Mouse (Mus musculus): Measurements from ENCODE around the gene Slc18b1.
"Not testable (repeated sequence)": the region's sequence is repeated elsewhere in the genome, so short reads cannot be mapped to it uniquely, and the experiment has no call there.

Slc18b1 gene

DNA sequence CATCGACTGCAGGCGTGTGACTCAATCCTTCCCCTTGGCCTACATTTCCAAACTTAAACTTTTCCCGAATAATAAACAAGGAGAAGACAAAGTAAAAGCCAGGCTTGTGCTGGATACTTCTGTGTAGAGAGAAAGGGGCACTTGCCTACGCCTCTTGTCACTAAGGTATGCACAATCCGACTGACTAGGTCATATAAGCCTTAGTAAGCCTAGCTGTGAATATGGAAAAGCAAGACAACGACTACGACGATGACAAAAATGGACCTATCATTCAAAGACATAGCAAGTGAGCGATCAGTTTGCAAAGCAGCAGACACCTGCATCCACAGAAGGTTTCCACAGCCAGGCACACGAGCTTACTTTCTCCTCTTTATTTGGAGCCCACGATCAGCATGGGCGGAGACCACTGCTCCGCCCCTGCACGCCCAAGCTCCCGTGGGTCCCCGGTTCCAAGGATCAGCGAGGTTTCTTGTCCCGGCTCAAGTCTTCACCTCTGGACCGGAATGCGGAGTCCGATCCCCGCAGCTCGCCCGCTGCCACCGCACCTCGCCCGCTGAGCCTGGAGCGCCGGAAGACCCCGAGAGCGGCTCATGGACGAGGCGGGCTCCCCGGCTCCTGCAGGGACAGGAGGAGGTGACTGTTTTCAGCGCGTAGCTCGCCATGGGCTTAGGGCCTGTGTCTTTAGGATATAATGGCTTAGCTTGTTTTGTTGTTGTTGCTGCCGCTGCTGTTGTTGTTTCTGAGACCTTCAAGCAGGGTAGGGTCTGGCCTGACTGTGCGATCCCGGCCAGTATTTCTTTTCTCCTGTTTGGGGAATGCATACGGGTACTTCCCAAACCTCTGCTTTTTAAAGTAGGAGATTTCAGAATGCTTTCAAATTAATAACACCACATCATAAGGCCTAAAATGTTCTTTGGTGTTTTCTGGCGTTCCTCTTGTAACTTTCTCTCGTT, at the start of gene Slc18b1:
Gene Slc18b1, plus strand, starts transcription at position 436 of the 953 bp plus-strand sequence.
- peak; percentile 57 for DNase-seq (ENCODE audit: low spot score)

DNA sequence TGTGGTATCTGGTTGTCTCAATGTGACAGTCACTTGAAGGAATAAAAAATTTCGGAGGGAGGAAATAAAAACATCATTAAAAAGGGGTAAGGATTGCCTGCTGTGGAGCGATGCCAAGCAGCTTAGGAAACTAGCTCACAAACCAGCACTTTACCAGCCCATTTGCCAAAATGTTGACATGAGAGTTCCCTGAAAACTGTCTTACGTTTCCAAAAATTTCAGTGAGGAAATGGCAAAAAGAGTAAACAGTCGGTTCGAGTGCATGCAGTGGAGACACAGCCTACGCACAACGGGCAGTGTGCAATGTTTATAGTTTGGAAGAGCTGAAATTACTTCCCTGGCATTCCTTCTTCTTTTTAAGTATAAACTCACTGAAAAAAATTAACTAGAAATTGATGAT, 42.6 kb upstream of the Slc18b1 start:
- no peak for DNase-seq (ENCODE audit: low spot score)

DNA sequence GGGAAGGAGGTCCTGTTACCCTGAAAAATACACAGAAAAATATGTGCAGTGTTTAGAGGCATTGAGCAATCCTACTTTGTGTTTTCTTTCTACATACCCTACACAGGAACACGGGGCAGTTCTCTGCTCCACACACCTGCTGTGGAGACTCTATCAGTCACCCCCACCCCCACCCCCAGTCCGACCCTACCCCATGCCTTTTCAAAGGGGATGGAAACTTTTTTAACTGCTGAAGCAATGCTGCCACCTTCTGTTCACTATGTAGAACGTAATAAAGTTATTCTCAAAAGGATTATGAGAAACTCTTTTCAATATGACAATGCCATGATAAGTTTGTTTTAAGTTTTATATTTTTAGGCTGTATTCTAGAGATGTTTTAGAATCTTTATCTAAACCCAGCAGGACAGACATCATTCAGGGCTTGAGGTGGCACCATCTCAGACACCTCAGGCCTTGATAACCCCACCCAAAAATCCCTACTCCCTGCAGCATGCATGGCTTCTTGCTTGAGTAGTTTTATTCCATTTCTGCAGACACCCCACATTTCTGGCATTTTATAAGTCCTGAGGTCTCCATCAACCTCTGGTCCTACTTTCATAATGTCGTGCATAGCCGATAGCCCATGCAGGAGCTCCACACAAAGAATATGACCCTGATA, 19.4 kb upstream of the Slc18b1 start:
- DNase-seq (ENCODE audit: low spot score): peak; percentile 78

DNA sequence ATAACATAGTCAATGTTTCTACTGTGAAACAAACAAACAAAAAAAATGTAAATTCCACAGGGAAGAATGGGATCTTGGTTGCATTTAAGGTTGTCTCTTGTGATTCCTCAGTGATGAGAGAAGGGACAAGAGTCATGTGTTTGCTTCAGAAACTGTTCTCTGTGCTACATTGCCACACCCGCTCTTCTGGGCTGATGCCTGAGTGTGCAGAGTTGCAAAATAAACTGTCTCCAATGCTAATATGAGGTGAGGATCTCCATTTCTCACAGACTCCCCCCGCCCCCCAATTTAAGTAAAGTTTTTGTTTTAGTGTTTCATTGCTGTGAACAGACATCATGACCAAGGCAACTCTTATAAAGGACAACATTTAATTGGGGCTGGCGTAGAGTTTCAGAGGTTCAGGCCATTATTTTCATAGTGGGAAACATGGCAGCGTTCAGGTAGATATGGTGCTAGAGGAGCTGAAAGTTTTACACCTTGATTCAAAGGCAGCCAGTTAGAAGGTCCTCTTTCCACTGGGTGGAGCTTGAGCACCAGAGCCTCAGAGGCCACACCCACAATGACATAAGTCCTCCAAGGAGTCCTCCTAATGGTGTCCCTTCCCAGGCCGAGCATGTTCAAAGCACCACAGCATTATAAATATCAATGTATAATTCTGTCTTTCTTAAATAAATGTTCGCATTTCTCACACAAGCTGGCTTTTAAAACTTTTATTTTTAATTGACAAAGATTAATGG, 16.1 kb upstream of the Slc18b1 start:
- no peak for DNase-seq (ENCODE audit: low spot score)

DNA sequence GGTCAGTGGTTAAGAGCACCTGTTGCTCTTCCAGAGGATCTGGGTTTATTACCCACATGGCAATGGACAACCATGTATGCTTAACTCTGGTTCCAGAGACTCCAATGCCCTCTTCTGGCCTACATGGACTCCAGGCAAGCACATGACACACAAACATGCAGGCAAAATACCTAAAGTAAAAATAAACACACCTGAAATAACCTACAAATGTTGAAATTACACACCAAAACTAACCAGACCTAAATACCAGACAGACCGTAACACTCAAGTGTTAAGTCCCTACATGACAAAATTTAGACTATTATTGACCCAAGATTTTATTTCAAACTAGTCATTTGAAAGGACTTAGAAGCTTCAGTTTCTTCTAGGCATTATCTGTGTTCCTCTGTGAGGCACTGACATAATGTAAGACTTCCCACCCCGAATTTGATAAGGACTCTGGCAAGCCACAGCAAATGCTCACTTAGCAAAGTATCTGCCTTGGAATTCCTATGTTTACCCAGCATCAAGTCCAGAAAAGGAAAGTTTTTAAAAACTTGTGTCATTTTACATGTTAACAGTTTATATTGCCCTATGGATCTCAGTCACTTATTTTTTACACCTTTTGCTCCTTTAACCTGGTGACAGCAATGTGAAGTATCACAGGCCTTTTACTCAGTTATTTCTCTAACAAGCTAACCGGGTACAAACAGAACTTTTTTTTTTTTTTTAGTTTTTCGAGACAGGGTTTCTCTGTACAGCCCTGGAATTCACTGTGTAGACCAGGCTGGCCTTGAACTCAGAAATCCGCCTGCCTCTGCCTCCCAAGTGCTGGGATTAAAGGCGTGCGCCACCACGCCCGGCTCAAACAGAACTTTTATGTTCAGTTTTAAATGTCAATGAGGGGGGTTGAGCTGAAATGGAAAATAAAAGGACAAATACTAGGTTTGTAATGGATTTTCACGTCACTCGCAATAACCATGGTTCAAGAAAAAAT, 14.7 kb upstream of the Slc18b1 start:
- no peak for DNase-seq (ENCODE audit: low spot score)

DNA sequence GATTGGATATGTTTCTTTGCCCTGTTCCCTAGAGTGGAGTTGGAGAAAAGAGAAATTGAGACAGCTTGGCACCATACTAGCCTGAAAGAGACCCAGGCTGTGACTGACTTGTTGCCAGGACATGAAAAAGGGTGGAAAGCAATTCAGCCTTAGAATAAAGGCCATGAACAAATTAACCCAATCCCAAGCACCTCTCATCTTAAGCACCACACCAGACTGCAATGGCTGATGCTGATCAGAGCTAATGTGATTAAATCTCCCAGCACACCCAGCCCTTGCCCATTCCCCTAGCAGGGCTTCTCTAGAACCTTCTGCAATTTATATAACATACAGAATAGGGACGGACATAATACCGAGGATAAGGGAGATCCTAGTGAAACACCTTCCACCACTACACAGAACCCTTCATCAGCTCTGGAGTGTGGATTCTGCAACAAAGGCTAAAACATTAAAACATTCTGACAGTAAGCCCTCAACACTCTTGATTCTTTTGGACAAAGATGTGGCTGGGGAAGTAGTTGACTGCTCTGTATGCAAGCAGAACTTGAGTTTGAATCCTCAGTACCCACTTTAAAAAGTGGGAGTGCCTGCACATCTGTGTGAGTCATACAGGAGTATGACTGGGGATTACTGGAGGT, 13.8 kb upstream of the Slc18b1 start:
- no peak for DNase-seq (ENCODE audit: low spot score)

DNA sequence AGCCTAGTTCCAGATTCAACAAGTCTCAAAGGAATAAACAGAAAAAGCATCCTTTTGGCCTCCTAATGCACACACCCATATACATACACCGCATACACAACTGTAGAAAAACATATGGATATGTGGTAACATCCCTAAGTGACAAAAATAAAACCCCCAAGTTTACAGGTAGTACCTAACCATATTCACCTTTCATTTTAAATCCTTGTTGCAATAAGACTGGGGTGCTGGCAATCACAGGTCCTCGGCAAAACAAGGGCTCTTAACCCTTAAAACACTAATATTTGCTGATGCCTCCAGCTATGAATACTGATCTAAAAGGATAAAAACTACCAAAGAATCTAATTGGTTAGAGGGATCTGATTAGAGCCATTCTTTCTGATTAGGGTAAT, 13.3 kb upstream of the Slc18b1 start:
- no peak for DNase-seq (ENCODE audit: low spot score)

DNA sequence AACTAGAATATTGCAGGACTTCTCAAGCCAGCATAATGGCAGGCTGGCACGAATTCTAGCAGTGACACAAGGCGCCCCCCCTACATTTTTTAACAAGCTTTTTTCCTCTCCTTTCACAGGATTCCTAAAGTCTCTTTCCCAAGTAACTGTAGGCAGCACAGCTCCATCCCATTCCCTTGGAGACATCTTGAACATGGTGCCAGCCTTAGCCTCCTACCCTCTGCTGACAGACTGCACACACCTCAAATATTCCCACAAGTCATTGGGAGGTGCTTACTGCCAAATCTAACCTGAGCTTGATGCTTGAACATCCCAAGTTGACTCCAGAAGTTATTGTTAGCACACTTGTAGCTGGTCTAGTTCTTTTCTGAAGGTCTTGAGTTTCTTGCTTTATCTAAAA, 12.7 kb upstream of the Slc18b1 start:
- no peak for DNase-seq (ENCODE audit: low spot score)

DNA sequence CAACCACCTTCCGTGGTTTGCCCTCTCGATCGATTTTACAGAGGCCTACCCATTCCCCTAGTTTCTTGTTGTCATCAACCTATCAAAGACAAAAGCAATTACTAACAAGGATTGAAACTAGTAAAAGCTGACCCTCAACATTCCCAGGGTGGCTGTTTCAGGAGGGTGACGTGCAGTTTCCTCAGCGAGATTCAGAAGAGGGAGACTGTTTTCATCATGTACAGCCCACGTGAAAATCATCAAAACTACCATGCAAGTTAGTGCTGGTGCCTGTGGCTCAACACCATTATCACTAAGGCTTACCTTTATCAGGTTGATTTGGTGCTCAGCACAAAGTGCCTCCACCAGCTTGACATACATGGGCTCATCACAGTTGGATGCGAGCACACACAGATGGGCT, 11.2 kb upstream of the Slc18b1 start:
- DNase-seq (ENCODE audit: low spot score): not testable (repeated sequence)

DNA sequence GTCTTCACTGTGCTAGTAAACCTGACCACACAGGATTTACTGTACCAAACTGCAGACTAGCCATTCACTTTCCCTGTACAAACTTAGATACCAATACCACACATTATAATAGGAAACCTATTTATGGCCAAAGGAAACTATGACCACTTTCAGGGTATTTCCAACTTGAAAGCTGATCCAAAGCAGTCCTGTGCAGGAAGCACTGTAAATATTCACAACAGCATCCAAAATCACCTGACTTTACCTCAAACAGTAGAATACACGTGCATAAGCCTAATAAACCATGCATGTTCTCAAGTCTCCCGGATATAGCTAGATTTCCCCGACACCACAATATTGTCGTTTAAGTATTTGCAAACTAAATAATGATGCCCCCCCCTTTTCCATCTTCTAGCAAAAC, 10.7 kb upstream of the Slc18b1 start:
- no peak for DNase-seq (ENCODE audit: low spot score)

DNA sequence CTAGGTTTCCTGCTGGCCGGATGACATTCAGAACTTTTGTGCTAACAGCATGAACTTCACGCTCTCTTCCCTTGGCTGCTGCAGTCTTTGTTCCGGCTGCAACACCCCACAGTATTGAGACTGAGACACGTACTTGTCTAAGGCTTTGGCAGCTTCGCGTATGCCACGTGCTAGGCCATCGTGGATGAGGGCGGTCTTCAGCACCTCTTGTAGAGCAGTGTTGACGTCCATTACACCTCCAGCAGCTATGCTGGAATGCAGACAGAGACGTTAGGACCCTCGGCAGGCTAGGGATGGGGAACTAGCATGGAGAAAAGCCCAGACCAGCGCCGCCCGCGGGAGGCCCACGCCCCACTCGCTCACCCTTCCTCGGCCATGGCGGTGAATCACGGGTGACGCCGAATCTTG, 10.2 kb upstream of the Slc18b1 start:
- not testable (repeated sequence) for DNase-seq (ENCODE audit: low spot score)

DNA sequence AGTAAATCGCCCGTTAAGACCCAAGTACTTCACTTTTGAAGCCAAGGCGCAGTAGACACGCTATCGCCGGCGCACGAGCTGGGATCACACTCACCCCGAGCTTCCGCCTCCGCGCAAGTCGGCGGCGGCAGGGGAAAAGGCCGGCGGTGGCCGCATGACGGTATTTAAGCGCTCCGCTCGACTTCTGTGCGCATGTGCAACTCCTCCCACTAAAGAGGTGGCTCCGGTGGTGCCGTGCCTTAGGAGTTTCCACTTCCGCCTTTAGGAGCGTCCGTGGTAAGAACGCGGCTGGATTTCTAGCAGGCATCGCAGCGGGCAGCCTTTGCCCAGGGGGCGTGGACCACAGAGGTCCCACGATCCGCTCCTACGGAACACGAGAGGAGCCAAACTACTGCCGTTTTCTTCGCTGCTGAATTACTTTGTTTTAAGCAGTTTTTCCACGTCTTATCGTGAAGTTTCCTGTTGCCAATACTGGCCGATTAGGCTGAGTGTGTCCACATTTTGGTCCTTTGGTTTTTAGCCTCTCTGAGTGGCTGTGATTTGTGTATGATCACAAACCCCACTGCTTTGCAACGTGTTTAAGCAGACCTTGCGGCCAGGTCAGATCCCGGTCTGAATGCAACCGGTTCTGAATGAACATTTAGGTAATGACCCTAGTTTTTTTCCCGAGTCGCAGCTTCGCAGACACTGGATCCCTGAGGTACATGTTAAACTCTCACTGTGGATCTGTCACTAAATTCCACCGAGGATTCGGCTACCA, 9.5 kb upstream of the Slc18b1 start, which contains the start of gene Rps12:
Gene Rps12, minus strand, starts transcription at position 214 of the 760 bp plus-strand sequence.
- peak; percentile 100 for DNase-seq (ENCODE audit: low spot score)

DNA sequence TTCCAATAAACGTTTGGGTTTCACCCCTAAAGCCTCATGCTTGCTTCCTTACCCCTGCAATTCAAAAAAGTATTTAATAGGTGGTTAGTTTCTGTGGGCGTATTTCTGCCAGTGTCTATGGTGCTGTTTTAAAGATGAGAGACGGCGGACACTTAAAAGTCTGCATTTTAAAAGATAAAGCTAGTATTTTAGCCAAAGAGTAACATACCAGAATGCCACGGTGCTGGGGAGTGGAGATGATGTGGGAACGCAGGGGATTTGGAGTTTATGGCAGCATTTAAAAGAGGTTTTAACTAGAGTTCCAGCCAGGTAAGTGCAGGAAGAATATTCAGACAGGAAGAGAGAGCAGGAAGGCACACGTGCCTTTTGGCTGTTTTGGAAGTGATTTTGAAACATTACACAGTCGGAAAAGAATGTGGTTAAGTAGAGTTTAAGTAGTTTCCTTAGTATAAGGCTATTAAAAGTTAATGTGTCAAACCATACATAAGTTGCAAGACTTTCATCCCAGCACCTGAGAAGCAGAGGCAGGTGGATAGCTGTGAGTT, 8.7 kb upstream of the Slc18b1 start:
- no peak for DNase-seq (ENCODE audit: low spot score)

DNA sequence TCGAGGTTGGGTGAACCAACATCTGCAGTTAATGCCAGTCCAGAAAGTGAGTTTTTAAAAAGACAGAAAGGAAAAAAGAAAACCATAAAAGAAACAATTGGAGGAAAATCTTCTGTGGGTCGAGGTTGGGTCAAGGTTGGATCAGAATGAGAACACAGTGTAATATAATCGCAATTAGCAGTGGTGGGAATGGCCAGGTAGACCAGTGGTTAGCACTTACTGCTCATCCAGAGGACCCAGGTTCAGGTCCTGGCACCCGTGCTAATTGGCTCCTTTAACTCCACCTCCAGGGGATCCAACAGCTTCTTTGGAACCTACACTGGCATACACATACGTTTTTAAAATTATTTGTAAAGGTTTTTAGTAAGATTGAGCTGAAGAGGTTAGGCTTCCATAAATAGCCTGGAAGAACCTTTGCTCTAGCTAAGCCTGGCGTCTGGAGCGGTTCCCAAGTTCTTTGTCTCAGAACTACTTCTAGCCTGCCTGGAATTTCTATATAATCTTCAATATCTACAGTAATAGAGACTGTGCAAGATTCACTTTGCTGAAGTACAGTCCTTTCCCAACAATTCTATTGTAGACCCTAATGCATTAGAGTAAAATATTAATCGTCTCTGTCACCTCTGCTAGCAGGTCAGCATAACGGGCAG, 790 bp upstream of the Slc18b1 start:
- DNase-seq (ENCODE audit: low spot score): no peak

DNA sequence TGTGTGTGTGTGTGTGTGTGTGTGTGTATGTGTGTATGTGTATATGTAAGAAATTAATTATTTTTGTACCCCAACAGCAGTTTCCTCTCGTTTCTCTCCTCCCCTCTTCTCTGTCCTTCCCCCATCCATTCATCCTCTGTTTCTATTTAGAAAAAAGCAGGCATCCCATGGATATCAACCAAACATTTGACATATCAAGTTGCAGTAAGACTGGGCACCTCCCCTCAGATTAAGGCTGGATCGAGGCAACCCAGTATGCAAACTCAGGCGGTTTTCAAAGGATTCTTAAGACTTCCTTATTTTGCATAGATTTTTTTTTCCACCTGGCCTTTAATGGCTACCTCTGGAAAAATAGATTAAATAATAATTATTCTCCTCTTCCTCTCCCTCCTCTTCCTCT, 820 bp downstream of the Slc18b1 start:
- DNase-seq (ENCODE audit: low spot score): no peak

DNA sequence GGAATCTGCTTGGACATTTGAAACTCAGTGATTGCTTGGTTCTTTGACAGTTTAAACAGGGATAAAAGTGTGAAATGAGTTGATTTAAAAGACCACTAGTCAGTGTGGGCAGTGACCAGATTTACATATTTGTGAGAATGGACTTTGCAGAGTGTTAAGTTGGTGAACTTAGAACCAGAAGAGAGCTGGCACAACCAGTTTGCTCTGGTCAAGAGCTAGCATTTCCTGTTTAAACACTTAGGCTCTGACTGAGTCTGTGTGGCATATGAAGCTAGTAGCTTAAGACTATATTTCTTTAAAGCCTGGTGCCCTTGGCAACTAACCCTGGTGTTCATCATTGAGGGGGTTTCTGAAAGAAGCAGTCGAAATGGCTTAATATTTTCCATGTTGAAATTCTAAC, 1.4 kb downstream of the Slc18b1 start:
- DNase-seq (ENCODE audit: low spot score): no peak

DNA sequence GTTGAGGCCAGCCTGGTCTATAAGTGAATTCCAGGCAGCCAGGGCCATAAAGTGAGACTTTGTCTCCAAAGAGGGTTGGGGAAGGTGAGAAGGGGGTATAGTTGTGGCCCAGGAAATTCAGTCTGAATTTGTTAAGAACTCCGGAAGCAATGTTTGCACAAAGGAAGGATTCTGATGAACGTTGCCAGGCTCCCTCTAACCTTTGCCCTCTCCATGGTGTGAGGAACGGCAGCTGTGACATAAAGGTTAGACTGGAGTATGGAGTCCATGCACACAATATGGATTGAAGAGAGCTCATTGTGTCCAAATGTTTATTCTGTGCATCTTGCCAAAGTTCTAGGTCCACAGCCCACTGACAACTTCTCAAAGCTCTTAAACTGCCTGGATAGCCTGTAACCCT, 3.1 kb downstream of the Slc18b1 start:
- DNase-seq (ENCODE audit: low spot score): no peak

DNA sequence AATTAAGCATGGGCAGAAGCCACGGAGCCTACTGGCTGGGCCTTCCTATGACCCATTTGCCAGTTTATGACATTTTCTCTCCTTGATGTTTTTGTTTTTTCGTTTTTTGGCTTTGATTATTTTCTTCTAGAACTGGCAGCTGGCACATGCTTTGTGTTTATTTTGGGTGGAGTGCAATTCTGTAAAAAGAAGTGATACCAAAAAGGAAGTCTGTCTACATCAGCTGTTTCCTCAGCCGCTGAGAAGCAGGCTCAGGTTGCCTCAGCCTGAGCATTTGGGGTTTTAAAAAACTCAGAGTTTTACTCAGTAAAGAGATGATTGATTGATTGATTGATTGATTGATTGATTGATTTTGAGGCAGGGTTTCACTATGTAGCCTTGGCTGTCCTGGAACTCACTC, 6.1 kb downstream of the Slc18b1 start:
- DNase-seq (ENCODE audit: low spot score): no peak

DNA sequence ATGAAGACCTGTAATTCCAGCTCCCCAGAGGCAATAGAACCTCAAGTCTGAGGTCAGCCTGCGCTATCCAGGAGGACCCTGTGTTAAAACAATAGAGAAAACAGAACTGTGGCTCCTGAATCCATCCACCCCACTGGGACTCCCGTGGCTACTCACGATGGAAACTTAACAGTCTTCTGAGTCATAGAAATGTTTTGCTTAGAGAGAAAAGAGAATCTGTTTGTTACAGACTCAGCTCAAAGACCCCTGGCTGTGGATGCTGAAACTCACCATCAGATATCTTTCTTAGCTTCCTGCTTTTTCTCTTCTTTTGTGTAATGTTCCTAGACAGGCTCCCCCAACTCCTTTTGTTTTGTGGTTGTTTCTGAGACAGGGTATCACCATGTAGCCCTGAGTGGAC, 7.9 kb downstream of the Slc18b1 start:
- no peak for DNase-seq (ENCODE audit: low spot score)
